Mouse (Mus musculus) MEL (cell line): ENCODE measurements around the gene Galnt10. TPM values are rescaled to one million over a fixed set of nuclear protein-coding genes. Genes with fewer than 3 reads are reported as not detected.

Experiments
- DNase-seq: peaks from one replicate; pipeline ENCODE4 v3.0.0; 2011; ENCODE audit warnings: low read depth, low spot score
- H3K27ac ChIP-seq: 2 replicates; pipeline ENCODE4 v1.5.1; 2012; ENCODE audit warnings: low read depth, mild to moderate bottlenecking, control low read depth, low read length, moderate library complexity; ENCODE audit not compliant: control insufficient read depth
- H3K27me3 ChIP-seq, 2 experiments: fragments of 150-350 bp in 1 of 2; sonication (generic) in 1 of 2; 2 replicates each; pipeline ENCODE4 v1.6.1; 2012; ENCODE audit warnings: low read length in 2 of 2, mild to moderate bottlenecking in 2 of 2, improper control_type of control experiment in 1 of 2, moderate library complexity in 1 of 2; ENCODE audit not compliant: insufficient read depth in 2 of 2, control insufficient read depth in 1 of 2
- H3K36me3 ChIP-seq, 2 experiments: 2 replicates each; pipeline ENCODE4 v1.6.1; 2012 to 2014; ENCODE audit warnings: low read length in 2 of 2, improper control_type of control experiment in 1 of 2, inconsistent platforms in 1 of 2, mild to moderate bottlenecking in 1 of 2; ENCODE audit not compliant: insufficient read depth in 2 of 2, control insufficient read depth in 1 of 2
- H3K4me1 ChIP-seq, 2 experiments: fragments of 150-350 bp in 1 of 2; sonication (generic) in 1 of 2; 2 replicates each; pipeline ENCODE4 v1.6.1; 2012; ENCODE audit warnings: low read length in 2 of 2, improper control_type of control experiment in 1 of 2, mild to moderate bottlenecking in 1 of 2; ENCODE audit not compliant: insufficient read depth in 2 of 2, control insufficient read depth in 1 of 2
- H3K4me3 ChIP-seq, 2 experiments: fragments of 150-350 bp in 1 of 2; sonication (generic) in 1 of 2; 2 replicates each; pipeline ENCODE4 v1.5.1; 2012; ENCODE audit warnings: low read depth in 2 of 2, low read length in 2 of 2, mild to moderate bottlenecking in 2 of 2, moderate library complexity in 2 of 2, control low read depth in 1 of 2, improper control_type of control experiment in 1 of 2; ENCODE audit not compliant: control insufficient read depth in 1 of 2, insufficient read depth in 1 of 2
- H3K79me2 ChIP-seq: 2 replicates; pipeline ENCODE4 v1.6.1; 2012; ENCODE audit warnings: mild to moderate bottlenecking, low read length, moderate library complexity; ENCODE audit not compliant: control insufficient read depth, poor library complexity, insufficient read depth
- H3K9ac ChIP-seq: 2 replicates; pipeline ENCODE4 v1.6.1; 2012; ENCODE audit warnings: low read depth, mild to moderate bottlenecking, control low read depth, low read length, moderate library complexity; ENCODE audit not compliant: control insufficient read depth, poor library complexity, severe bottlenecking
- H3K9me3 ChIP-seq: fragments of 150-350 bp; sonication (generic); replicated peaks from 2 replicates; pipeline ENCODE4 v1.6.1; 2012; ENCODE audit warnings: mild to moderate bottlenecking, low read length, improper control_type of control experiment, moderate library complexity; ENCODE audit not compliant: insufficient read depth
- BHLHE40 ChIP-seq: IDR thresholded peaks from 2 replicates; pipeline ENCODE4 v1.6.1; 2012; ENCODE audit warnings: low read depth, mild to moderate bottlenecking, inconsistent platforms, low read length, improper control_type of control experiment, borderline replicate concordance
- EP300 ChIP-seq, 2 experiments: IDR thresholded peaks; 2 replicates each; pipeline ENCODE4 v1.6.1; 2011; ENCODE audit warnings: improper control_type of control experiment in 2 of 2, low read length in 2 of 2, low read depth in 1 of 2, mild to moderate bottlenecking in 1 of 2
- ETS1 ChIP-seq: IDR thresholded peaks from 2 replicates; pipeline ENCODE4 v1.6.1; 2012; ENCODE audit warnings: low read depth, mild to moderate bottlenecking, inconsistent platforms, low read length, improper control_type of control experiment, moderate library complexity
- GABPA ChIP-seq: IDR thresholded peaks from 2 replicates; pipeline ENCODE4 v1.6.1; 2012; ENCODE audit warnings: low read depth, mild to moderate bottlenecking, inconsistent platforms, low read length, improper control_type of control experiment, moderate library complexity
- HCFC1 ChIP-seq: IDR thresholded peaks from 2 replicates; pipeline ENCODE4 v1.6.1; 2012; ENCODE audit warnings: low read depth, mild to moderate bottlenecking, inconsistent platforms, low read length, improper control_type of control experiment, moderate library complexity
- MAFK ChIP-seq: IDR thresholded peaks from 2 replicates; pipeline ENCODE4 v1.6.1; 2011; ENCODE audit warnings: low read depth, mild to moderate bottlenecking, low read length, improper control_type of control experiment, borderline replicate concordance
- MAX ChIP-seq: IDR thresholded peaks from 2 replicates; pipeline ENCODE4 v1.6.1; 2011; ENCODE audit warnings: low read length, improper control_type of control experiment
- MAZ ChIP-seq: IDR thresholded peaks from 2 replicates; pipeline ENCODE4 v1.6.1; 2012; ENCODE audit warnings: low read depth, mild to moderate bottlenecking, inconsistent platforms, low read length, improper control_type of control experiment
- MEF2A ChIP-seq: IDR thresholded peaks from 2 replicates; pipeline ENCODE4 v1.6.1; 2014; ENCODE audit warnings: low read depth, mild to moderate bottlenecking, inconsistent platforms, low read length, improper control_type of control experiment; ENCODE audit not compliant: poor library complexity, insufficient replicate concordance, severe bottlenecking; ENCODE audit errors: extremely low read depth
- MXI1 ChIP-seq: IDR thresholded peaks from 2 replicates; pipeline ENCODE4 v1.6.1; 2011; ENCODE audit warnings: mild to moderate bottlenecking, low read depth, low read length, improper control_type of control experiment
- NELFE ChIP-seq: IDR thresholded peaks from 2 replicates; pipeline ENCODE4 v1.6.1; 2011; ENCODE audit warnings: low read depth, low read length, improper control_type of control experiment
- POLR2A ChIP-seq, 2 experiments: IDR thresholded peaks; 2 replicates each; pipeline ENCODE4 v1.6.1; 2011 to 2012; ENCODE audit warnings: low read length in 2 of 2, mild to moderate bottlenecking in 2 of 2, control low read depth in 1 of 2, improper control_type of control experiment in 1 of 2, low read depth in 1 of 2, moderate library complexity in 1 of 2; ENCODE audit not compliant: control insufficient read depth in 1 of 2, insufficient read depth in 1 of 2, poor library complexity in 1 of 2
- RAD21 ChIP-seq: IDR thresholded peaks from 2 replicates; pipeline ENCODE4 v1.6.1; 2011; ENCODE audit warnings: mild to moderate bottlenecking, low read depth, low read length, improper control_type of control experiment
- TBP ChIP-seq: IDR thresholded peaks from 2 replicates; pipeline ENCODE4 v1.8.0; 2011; ENCODE audit warnings: low read depth, low read length, improper control_type of control experiment
- TCF12 ChIP-seq: IDR thresholded peaks from 2 replicates; pipeline ENCODE4 v1.6.1; 2014; ENCODE audit warnings: low read depth, mild to moderate bottlenecking, inconsistent platforms, low read length, improper control_type of control experiment, moderate library complexity
- USF1 ChIP-seq: IDR thresholded peaks from 2 replicates; pipeline ENCODE4 v1.6.1; 2014; ENCODE audit warnings: low read depth, mild to moderate bottlenecking, inconsistent platforms, low read length, improper control_type of control experiment, moderate library complexity
- USF2 ChIP-seq, 2 experiments: IDR thresholded peaks; 2 replicates each; pipeline ENCODE4 v1.6.1; 2011 to 2012; ENCODE audit warnings: improper control_type of control experiment in 2 of 2, low read length in 2 of 2, borderline replicate concordance in 1 of 2, inconsistent platforms in 1 of 2, low read depth in 1 of 2, mild to moderate bottlenecking in 1 of 2; ENCODE audit not compliant: insufficient read depth in 1 of 2
- ZC3H11A ChIP-seq: IDR thresholded peaks from 2 replicates; pipeline ENCODE4 v1.6.1; 2012; ENCODE audit warnings: low read depth, mild to moderate bottlenecking, inconsistent platforms, low read length, improper control_type of control experiment
- ZMIZ1 ChIP-seq: IDR thresholded peaks from 2 replicates; pipeline ENCODE4 v1.6.1; 2012; ENCODE audit warnings: low read depth, mild to moderate bottlenecking, inconsistent platforms, low read length, improper control_type of control experiment, moderate library complexity
- polyA plus RNA-seq, 2 experiments: library from polyadenylated mRNA; stranded (reverse) in 1 of 2; unstranded in 1 of 2; fragments of >175 nt in 1 of 2; fragments of >200 nt in 1 of 2; gene quantifications; 2 replicates each; pipeline versions ENCODE4 v1.2.1 to v1.2.4; 2012; ENCODE audit warnings: low replicate concordance in 2 of 2, low read depth in 1 of 2; ENCODE audit not compliant: insufficient read length in 2 of 2, insufficient read depth in 1 of 2, missing spikeins in 1 of 2
- total RNA-seq: library from RNA; depleted of rRNA; stranded (reverse); fragments of 300-350 nt; gene quantifications from 2 replicates; pipeline ENCODE4 v1.2.3, GENCODE M21; 2012

Galnt10 gene
- total and polyA plus RNA-seq, 3 experiments, result 26.7 to 27.4 TPM; not detected in 1

DNA sequence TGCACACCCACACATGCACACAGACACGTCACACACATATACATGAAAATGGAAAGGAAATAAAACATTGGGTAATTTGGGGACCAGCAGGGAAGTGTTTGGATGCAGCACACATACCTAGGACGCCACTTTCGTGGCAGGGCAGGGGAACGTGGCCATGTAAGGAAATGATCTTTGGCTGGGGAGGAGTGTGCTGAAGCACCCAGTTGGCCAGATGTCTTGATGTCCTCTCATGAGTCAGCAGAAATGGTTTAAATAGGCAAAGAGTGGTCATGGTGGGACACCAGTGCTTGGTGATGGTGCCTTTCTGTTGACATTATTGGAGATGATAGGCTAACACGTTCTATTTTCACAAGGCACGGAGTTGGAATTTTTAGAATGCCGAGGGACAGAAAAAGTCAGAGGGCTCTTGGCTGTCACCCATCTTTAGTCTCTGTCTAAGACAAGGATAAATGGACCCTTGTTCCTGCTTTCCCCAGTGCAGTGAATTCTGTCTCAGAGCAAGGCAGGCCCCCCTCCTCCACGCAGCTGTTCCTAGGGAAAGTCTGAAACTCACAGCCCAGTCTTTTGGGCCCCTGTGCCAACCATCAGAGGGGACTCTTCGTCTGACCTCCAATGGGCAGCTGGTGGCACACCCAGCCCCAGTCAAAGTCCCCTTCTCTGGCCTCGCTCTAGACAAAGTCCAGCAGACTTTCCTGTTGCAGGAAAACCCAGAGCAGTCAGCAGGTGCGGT lies 56.1 kb downstream of the Galnt10 start:
- no peaks in the 10 kb centered on the region for H3K9me3 ChIP-seq
- peaks cover 1 to 11% of the 10 kb centered on the region in 2 experiments; a peak in 3 of 4 replicates for H3K36me3 ChIP-seq
- TF ChIP-seq MAZ (no peak), USF2 (IDR thresholded peaks at IDR 0.05; ENCODE audit: borderline replicate concordance in 1 of 2, insufficient read depth in 1 of 2, low read depth in 1 of 2, low read length in 2 of 2) (no peak), GABPA (no peak), MEF2A (no peak), ZC3H11A (no peak), NELFE (no peak)
- H3K9ac ChIP-seq, result no peak overlapping the region
- H3K27me3 ChIP-seq, result no peaks in the 10 kb centered on the region
- H3K27ac ChIP-seq, result no peak overlapping the region
- DNase-seq, result no peak
- peaks cover 6 to 11% of the 10 kb centered on the region in 2 experiments for H3K4me1 ChIP-seq
- no peaks in the 10 kb centered on the region for H3K79me2 ChIP-seq
- H3K4me3 ChIP-seq, result no peak overlapping the region

DNA sequence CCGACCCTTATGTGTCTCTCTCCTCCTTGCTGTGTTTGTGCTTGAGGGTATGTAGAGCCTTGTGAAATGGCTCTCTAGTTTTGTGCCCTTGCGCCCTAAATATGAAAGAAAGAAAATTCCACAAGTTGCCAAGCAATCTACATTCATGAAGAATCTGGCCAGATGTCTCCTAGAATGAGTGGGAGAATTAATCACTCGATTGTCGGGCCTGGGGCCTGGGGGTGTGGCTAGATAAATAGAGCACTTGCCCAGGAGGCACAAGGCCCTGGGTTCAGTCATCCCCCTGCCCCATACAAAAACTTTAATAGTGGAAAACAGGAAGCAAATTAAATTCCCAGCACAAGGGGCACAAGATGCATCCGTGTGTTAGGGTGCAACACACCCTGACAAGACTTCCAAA lies 56.7 kb downstream of the Galnt10 start:
- no peak for TF ChIP-seq MXI1
- Histone ChIP-seq H3K9me3 (no peaks in the 10 kb centered on the region), H3K79me2 (no peaks in the 10 kb centered on the region), H3K4me3 (no peak overlapping the region), H3K9ac (no peak overlapping the region), H3K27me3 (no peaks in the 10 kb centered on the region), H3K27ac (no peak overlapping the region), H3K36me3 (peaks cover 1 to 17% of the 10 kb centered on the region in 2 experiments; a peak in 3 of 4 replicates), H3K4me1 (peaks cover 12 to 17% of the 10 kb centered on the region in 2 experiments)
- DNase-seq, result no peak

DNA sequence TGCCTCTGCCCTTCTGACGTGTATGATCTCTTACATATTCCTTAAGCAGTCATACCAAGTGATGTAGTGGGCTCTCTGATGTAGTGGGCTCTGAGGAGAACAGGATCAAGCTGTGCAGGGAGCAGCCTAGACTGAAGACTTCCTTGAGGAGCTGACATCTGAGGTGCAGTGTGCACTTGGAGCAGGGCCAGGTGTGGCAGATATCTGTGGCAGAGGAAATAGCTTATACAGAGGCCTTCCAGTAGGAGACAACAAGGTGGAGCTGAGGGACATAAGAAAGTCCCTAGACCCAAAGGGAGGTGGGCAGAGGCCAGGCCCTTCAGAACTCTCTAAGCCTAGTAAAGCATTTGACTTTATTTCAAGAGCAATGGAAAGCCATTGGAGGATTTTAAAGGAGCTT lies 61.4 kb downstream of the Galnt10 start:
- Histone ChIP-seq H3K9me3 (no peaks in the 10 kb centered on the region), H3K27ac (peak overlapping the region; percentile 87), H3K9ac (peak overlapping the region; percentile 23; the same call in 1 of the 2 replicates)
- no peak for TF ChIP-seq ZMIZ1
- no peak for TF ChIP-seq MAX
- no peak for TF ChIP-seq ZC3H11A
- TF ChIP-seq ETS1, result peak; percentile 41; the same call in 1 of the 2 replicates
- TF ChIP-seq POLR2A (IDR thresholded peaks at IDR 0.05; ENCODE audit: control insufficient read depth in 1 of 2, insufficient read depth in 1 of 2, low read depth in 1 of 2, low read length in 2 of 2, poor library complexity in 1 of 2), result no peak
- no peak for TF ChIP-seq USF2 (IDR thresholded peaks at IDR 0.05; ENCODE audit: borderline replicate concordance in 1 of 2, insufficient read depth in 1 of 2, low read depth in 1 of 2, low read length in 2 of 2)
- TF ChIP-seq BHLHE40, result no peak
- TF ChIP-seq MAZ, result no peak
- no peak for TF ChIP-seq USF1
- no peak for TF ChIP-seq MAFK
- TF ChIP-seq EP300 (IDR thresholded peaks at IDR 0.05; ENCODE audit: low read depth in 1 of 2, low read length in 2 of 2), result peak; percentile 25 to 61; a peak in 3 of 4 replicates
- 0 out of 2 replicates have a peak, but pooled peaks have one; percentile 13 for TF ChIP-seq TCF12
- TF ChIP-seq TBP, result no peak
- 0 out of 2 replicates have a peak, but pooled peaks have one; percentile 11 for TF ChIP-seq HCFC1
- TF ChIP-seq RAD21, result no peak
- 0 out of 2 replicates have a peak, but pooled peaks have one; percentile 5 for TF ChIP-seq GABPA
- TF ChIP-seq, all 39 proteins: peak for 5
- Histone ChIP-seq H3K4me1 (peaks cover 29 to 53% of the 10 kb centered on the region in 2 experiments), H3K79me2 (no peaks in the 10 kb centered on the region), H3K27me3 (no peaks in the 10 kb centered on the region), H3K4me3 (peak overlapping the region in 1 of 2 experiments; percentile 9; a peak in 1 of 4 replicates), H3K36me3 (peaks cover 0 to 43% of the 10 kb centered on the region in 2 experiments; a peak in 2 of 4 replicates)
- peak; percentile 72 for DNase-seq
